Mouse (Mus musculus) macrophage (primary cell): ENCODE results near the gene Neurl1a. TPM values are rescaled to one million over a fixed set of nuclear protein-coding genes. Genes with fewer than 3 reads are reported as not detected.

ENCODE experiments used
- H3K27ac ChIP-seq: fragments of 350-480 bp; formaldehyde crosslinking; 2 replicates; pipeline ENCODE4 v1.9.0; 2021
- H3K36me3 ChIP-seq: fragments of 350-480 bp; formaldehyde crosslinking; 2 replicates; pipeline ENCODE4 v1.9.0; 2021; ENCODE audit errors: inconsistent target
- H3K4me3 ChIP-seq: fragments of 350-480 bp; formaldehyde crosslinking; 2 replicates; pipeline ENCODE4 v1.9.0; 2021; ENCODE audit errors: inconsistent target
- H3K79me2 ChIP-seq: fragments of 350-480 bp; formaldehyde crosslinking; 2 replicates; pipeline ENCODE4 v1.9.0; 2021; ENCODE audit errors: inconsistent target
- WGBS: methylation state at CpG from one replicate; pipeline ENCODE4 v1.1.7; 2026; ENCODE audit warnings: inconsistent platforms; ENCODE audit not compliant: missing documents; 5-methylcytosine and 5-hydroxymethylcytosine counted together
- polyA plus RNA-seq: library from polyadenylated mRNA; stranded (reverse); fragments of 250-400 nt; gene quantifications from 3 replicates; pipeline ENCODE4 v1.2.4, GENCODE M21; 2018; ENCODE audit warnings: inconsistent platforms

The Neurl1a gene
- polyA plus RNA-seq, 1 experiment from 2014 or later: 0.17 TPM

- no peaks in the 10 kb centered on the region for H3K79me2 ChIP-seq
- WGBS: 94% methylated on average over 16 of the region's 17 CpGs
- H3K27ac ChIP-seq: no peak overlapping the region
- peaks cover 8% of the 10 kb centered on the region; the same call in 1 of the 2 replicates for H3K36me3 ChIP-seq
- H3K4me3 ChIP-seq: no peak overlapping the region
Observed at GRCm38 (mm10) chr19:47282688-47283215, 104.1 kb downstream of the Neurl1a start.

- H3K79me2 ChIP-seq: no peaks in the 10 kb centered on the region
- H3K4me3 ChIP-seq: no peak overlapping the region
- 95% methylated on average over 6 of the region's 6 CpGs for whole genome bisulfite sequencing
- H3K27ac ChIP-seq: no peak overlapping the region
- H3K36me3 ChIP-seq: peaks cover 8% of the 10 kb centered on the region; the same call in 1 of the 2 replicates
Observed at GRCm38 (mm10) chr19:47285581-47285980, 107.0 kb downstream of the Neurl1a start.

- Histone ChIP-seq H3K36me3 (peaks cover 8% of the 10 kb centered on the region; the same call in 1 of the 2 replicates), H3K79me2 (no peaks in the 10 kb centered on the region), H3K4me3 (no peak overlapping the region), H3K27ac (no peak overlapping the region)
- WGBS: 93% methylated on average over 14 of the region's 17 CpGs
Observed at GRCm38 (mm10) chr19:47286886-47287450, 108.3 kb downstream of the Neurl1a start.

GRCm38 (mm10) chr19:47291307-47292080 is 112.9 kb downstream of the Neurl1a start:
- Histone ChIP-seq H3K4me3 (no peak overlapping the region), H3K36me3 (no peaks in the 10 kb centered on the region), H3K79me2 (no peaks in the 10 kb centered on the region), H3K27ac (no peak overlapping the region)
- 78% methylated on average over 6 of the region's 7 CpGs for WGBS

- Histone ChIP-seq H3K27ac (no peak overlapping the region), H3K4me3 (no peak overlapping the region), H3K36me3 (no peaks in the 10 kb centered on the region), H3K79me2 (no peaks in the 10 kb centered on the region)
- 97% methylated on average over 7 of the region's 7 CpGs for WGBS
Observed at GRCm38 (mm10) chr19:47292451-47292951, 113.9 kb downstream of the Neurl1a start.

DNA sequence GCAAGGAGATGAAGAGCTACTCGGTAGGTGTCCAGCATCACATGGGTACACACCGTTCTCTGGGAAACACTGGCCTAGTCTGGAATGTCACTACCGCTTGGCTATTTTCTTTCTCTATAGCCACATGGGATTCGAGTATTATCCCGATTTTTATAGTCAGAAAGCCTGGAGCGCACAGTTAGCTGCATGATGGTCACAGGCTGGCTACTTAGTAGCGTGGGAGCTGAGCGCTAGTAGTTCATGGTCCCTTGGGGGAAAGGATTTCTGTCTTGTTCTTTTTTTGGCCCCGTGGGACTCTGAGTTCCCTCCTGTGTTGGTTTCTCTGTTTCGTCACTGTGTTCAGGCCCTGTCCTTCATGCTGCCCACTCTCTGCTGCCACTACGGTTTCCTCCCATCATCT is 119.5 kb downstream of the Neurl1a start:
- H3K79me2 ChIP-seq: no peaks in the 10 kb centered on the region
- no peak overlapping the region for H3K4me3 ChIP-seq
- H3K36me3 ChIP-seq: no peaks in the 10 kb centered on the region
- no peak overlapping the region for H3K27ac ChIP-seq
- WGBS: 85% methylated on average over 11 of the region's 11 CpGs

DNA sequence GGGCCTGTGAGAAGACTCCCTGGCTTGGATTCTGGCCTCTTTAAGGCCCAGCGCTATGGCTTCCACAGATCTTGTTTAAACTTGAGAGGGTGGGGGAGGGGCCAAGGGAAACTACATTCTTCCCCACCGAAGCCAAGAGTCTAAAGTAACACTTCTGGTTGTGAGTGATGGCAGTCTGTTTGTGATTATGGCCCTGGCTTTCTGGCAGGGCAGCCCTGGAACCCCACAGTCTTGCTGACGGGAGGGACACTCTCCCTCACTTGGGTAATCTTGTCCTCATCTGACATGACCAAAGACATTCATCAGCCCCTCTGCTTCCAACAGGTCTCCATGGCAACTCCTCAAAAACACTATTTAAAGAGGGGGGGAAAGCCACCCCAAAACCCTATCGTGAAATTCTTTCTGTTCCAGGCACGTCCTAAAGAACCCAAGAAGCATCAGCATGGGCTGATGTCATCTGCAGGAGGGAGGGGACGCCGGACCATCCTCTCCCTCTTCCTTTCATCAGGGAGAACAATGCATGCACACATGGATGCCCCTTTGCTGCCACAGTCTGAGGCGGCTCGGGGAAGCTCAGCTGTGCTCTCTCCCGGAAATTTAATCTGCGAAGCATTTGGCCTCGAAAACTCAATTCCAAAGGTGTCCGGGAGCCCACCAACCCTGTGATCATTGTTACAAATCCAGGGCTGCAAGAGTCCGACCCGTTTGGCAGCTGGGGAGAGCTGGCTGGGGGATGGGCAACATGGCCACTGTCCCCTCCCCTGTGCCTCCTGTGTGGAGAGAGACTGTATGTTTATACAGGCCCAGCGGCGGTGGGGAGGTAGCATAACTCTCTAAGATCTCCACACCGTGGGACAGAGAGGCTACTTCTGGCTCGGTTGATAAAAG is 122.9 kb downstream of the Neurl1a start:
- Histone ChIP-seq H3K79me2 (no peaks in the 10 kb centered on the region), H3K36me3 (no peaks in the 10 kb centered on the region), H3K4me3 (no peak overlapping the region), H3K27ac (no peak overlapping the region)
- WGBS: 89% methylated on average over 19 of the region's 19 CpGs

DNA sequence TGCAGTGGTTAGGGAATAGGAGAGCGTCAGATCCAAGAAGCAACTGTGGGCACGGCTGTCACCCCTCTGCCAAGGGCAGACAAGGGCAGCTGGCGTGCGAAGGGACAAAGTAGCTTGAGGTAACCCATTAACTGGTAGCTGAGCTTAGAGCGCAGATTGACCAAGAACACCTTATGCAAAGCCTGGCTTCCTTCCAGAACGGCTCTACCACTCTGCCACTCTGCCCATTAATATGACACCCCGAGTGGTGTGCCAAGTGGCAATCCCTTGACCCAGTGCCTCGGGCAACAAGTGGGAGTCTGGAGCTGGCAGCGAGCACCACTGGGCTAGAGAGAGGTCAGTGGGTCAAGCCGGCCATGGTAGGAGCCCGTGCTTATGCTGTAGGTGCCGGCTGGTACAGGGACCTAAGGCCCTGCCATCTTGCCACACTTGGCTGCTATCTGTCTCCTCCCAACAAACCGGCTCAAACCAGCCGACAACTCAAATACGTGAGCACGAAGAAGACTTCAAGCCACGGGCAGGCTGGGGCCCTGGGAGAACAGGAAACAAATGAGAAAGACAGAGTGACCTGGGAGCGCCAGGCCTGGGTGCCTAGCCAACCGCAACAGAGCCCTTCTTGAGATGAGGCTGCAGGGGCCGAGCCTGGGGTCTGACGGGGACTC is 123.7 kb downstream of the Neurl1a start:
- Histone ChIP-seq H3K27ac (no peak overlapping the region), H3K4me3 (no peak overlapping the region)
- WGBS: 92% methylated on average over 21 of the region's 21 CpGs

GRCm38 (mm10) chr19:47303128-47303527 is 124.5 kb downstream of the Neurl1a start:
- Histone ChIP-seq H3K27ac (no peak overlapping the region), H3K36me3 (no peaks in the 10 kb centered on the region), H3K79me2 (no peaks in the 10 kb centered on the region), H3K4me3 (no peak overlapping the region)
- 91% methylated on average over 10 of the region's 10 CpGs for WGBS

More for the DNA sequence above, 123.7 kb downstream of the Neurl1a start:
- Histone ChIP-seq H3K36me3 (no peaks in the 10 kb centered on the region), H3K79me2 (no peaks in the 10 kb centered on the region)

DNA sequence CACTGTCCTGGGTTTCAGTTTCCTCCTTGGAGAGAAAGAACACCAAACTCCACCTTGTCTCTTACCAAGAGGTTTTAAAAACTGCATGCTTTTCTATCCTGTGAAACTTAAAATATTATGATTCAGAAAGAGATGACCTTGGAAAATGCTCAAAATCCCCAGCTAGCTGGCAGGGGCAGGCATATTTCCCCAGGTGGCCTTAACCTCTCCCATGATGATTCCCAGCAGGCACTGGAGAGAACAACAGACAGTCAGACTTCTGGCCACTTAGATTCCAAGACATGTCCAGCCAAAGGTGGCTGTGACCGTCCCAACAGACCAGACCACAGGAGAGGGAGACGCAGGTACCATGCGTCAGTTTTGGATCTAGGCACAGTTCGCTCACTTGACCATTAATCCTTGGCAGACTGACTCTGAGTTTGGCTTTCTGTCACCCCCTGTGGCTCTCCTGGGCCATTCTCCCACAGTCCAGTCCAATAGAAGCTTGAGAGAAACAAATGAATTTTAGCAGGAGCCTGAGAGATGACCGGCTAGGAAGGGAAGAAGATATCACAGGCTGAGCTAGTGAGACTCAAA is 125.6 kb downstream of the Neurl1a start:
- Histone ChIP-seq H3K79me2 (no peaks in the 10 kb centered on the region), H3K27ac (no peak overlapping the region), H3K4me3 (no peak overlapping the region), H3K36me3 (no peaks in the 10 kb centered on the region)
- WGBS: 98% methylated on average over 5 of the region's 5 CpGs

DNA sequence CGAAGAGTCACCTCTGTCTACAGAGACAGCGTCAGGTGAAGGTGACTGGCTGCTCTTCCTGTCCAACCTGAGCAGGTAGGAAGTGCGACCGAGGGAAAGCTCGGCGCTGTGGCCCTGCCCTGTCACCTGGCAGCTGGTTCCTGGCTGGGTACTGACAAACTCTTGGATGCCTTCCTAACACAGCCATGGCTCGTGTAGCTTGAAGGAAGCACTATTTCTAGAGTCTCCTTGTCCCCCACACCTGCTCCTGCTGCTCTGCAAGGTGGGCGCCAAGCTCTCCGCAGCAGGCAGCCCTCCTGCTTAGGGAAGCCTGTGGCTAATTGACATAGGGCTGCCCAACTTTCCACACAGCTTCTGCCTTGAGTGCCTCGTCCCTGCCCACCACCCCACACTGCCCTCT is 126.8 kb downstream of the Neurl1a start:
- Histone ChIP-seq H3K4me3 (no peak overlapping the region), H3K27ac (no peak overlapping the region), H3K36me3 (no peaks in the 10 kb centered on the region), H3K79me2 (no peaks in the 10 kb centered on the region)
- 91% methylated on average over 9 of the region's 10 CpGs for WGBS

GRCm38 (mm10) chr19:47306128-47306916 is 127.7 kb downstream of the Neurl1a start:
- WGBS: 97% methylated on average over 14 of the region's 14 CpGs
- Histone ChIP-seq H3K4me3 (no peak overlapping the region), H3K27ac (no peak overlapping the region), H3K36me3 (no peaks in the 10 kb centered on the region), H3K79me2 (no peaks in the 10 kb centered on the region)

- H3K79me2 ChIP-seq: no peaks in the 10 kb centered on the region
- H3K36me3 ChIP-seq: no peaks in the 10 kb centered on the region
- H3K4me3 ChIP-seq: no peak overlapping the region
- 91% methylated on average over 8 of the region's 8 CpGs for WGBS
- no peak overlapping the region for H3K27ac ChIP-seq
Observed at GRCm38 (mm10) chr19:47306917-47307315, 128.3 kb downstream of the Neurl1a start.
